In the genomic region with DNA sequence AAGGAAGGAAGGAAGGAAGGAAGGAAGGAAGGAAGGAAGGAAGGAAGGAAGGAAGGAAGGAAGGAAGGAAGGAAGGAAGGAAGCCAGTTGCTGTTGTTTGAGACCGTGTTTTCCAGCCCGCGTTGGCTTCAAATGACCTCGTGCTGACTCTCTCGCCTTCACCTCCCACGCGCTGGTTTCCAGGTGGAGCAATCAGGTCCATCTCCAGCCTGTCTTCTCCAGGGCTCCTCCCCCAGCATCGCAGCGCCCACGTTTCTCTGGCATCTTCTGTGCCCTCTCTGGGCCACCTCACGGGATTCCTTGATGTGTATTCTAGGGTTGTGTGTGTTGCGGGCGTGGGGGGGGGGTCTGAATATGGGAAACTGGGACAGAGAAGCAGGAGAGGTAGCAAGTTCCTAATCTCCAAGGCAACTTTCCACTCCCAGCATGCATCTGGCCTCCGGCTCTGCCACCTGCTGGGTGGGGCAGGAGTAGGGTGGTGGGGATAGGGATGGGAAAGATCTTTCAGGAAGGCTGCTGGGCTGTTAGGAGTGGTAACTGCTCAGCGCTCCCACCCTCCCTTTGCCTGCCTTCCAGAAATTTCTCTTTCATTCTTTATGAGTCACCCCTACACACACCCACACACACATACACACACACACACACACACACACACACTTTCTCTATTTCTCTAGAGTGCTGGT, we compare ENCODE assay signal across 12 mouse cellular contexts. TPM values are rescaled to one million over a fixed set of nuclear protein-coding genes. Genes with fewer than 3 reads are reported as not detected.
DNase-seq lines count a peak whose midpoint lies in the region; ATAC-seq and TF ChIP-seq lines count a peak whose summit lies in the region.
"Had no signal": no experiment of that assay in that cellular context is flagged by ENCODE, and none has a peak within 500 bp of the region (broad histone marks: within the 10 kb centered on the region; RNA-seq: fewer than 3 reads in every experiment).

No protein-coding gene starts in this region.

- no peak for TF ChIP-seq CTCF in forebrain, postnatal 0 days (IDR thresholded peaks at IDR 0.05; ENCODE audit: low read depth)
- TF ChIP-seq CTCF in left cerebral cortex, adult 2 months (IDR thresholded peaks at IDR 0.05) = no peak

- no peak overlapping the region for H3K27ac ChIP-seq in forebrain, postnatal 0 days (ENCODE audit: low read depth, low read length)
- H3K27ac ChIP-seq in forebrain, embryonic 12.5 days = no peak overlapping the region
- no peak overlapping the region for H3K27ac ChIP-seq in left cerebral cortex, adult 2 months

- WGBS in forebrain, postnatal 0 days = 86% methylated on average over 15 of the region's 15 CpGs
- 84% methylated on average over 14 of the region's 15 CpGs for WGBS in forebrain, embryonic 12.5 days

- H3K4me1 ChIP-seq in forebrain, postnatal 0 days (ENCODE audit: insufficient read depth) = no peaks in the 10 kb centered on the region
- peaks cover 11% of the 10 kb centered on the region for H3K4me1 ChIP-seq in forebrain, embryonic 12.5 days

- intact Hi-C loops in left cerebral cortex, adult 2 months (cut with DNase I) = no loop called here

- no peaks in the 10 kb centered on the region for H3K36me3 ChIP-seq in forebrain, postnatal 0 days (ENCODE audit: insufficient read depth)
- no peaks in the 10 kb centered on the region for H3K36me3 ChIP-seq in forebrain, embryonic 12.5 days (replicated peaks)
- H3K36me3 ChIP-seq: heart, embryonic 10.5 days had no signal

- no peak overlapping the region for H3K4me3 ChIP-seq in forebrain, postnatal 0 days (ENCODE audit: low read depth, low read length)
- no peak overlapping the region for H3K4me3 ChIP-seq in forebrain, embryonic 12.5 days (replicated peaks)
- no peak overlapping the region for H3K4me3 ChIP-seq in left cerebral cortex, adult 2 months
- H3K4me3 ChIP-seq: erythroblast, embryonic 14.5 days; heart, embryonic 10.5 days had no signal

- no peak overlapping the region for H3K9ac ChIP-seq in forebrain, postnatal 0 days
- no peak overlapping the region for H3K9ac ChIP-seq in forebrain, embryonic 12.5 days

- no peak for DNase-seq in forebrain, postnatal 0 days
- DNase-seq in fat pad, adult 2 months (ENCODE audit: extremely low read depth, low read depth, low spot score) = peak; percentile 58
- peak; percentile 52 for DNase-seq in left cerebral cortex, adult 2 months (ENCODE audit: extremely low spot score in 1 of 2, low spot score in 2 of 2)
- DNase-seq in right cerebral cortex, postnatal 36 days (ENCODE audit: low spot score in 2 of 2) = peak; percentile 56 to 70
- no peak for DNase-seq in gastrocnemius, postnatal 10 days
- DNase-seq in kidney, postnatal 14 days = no peak
- DNase-seq in embryo, embryonic 10 days (ENCODE audit: low spot score) = no peak
- DNase-seq: cerebellum, adult 11 months; liver had no signal

- peak; percentile 8; the same call in 1 of the 2 replicates for ATAC-seq in forebrain, postnatal 0 days
- no peak for ATAC-seq in forebrain, embryonic 12.5 days (ENCODE audit: low FRiP score)

- no peaks in the 10 kb centered on the region for H3K9me3 ChIP-seq in forebrain, postnatal 0 days (ENCODE audit: low read length)
- 0 out of 2 replicates have a peak, but pooled peaks cover 5% of the 10 kb centered on the region for H3K9me3 ChIP-seq in forebrain, embryonic 12.5 days

- H3K27me3 ChIP-seq in forebrain, postnatal 0 days (ENCODE audit: insufficient read depth, low read length) = no peaks in the 10 kb centered on the region
- H3K27me3 ChIP-seq in forebrain, embryonic 12.5 days = no peaks in the 10 kb centered on the region

- no peak overlapping the region for H3K4me2 ChIP-seq in forebrain, postnatal 0 days (ENCODE audit: low read depth)
- H3K4me2 ChIP-seq in forebrain, embryonic 12.5 days = no peak overlapping the region

RNA-seq across cellular contexts. Expression of a gene that starts 0.7 kb away (rescaled TPM):
- 2.8 and 10.4 TPM in 2 replicates for total RNA-seq in forebrain, postnatal 0 days (2014; rRNA removed)
- polyA plus RNA-seq in forebrain, postnatal 0 days (2015; fragmentation: Nextera tagmentation; extraction: Ambion mirVana) = 3.5 and 3.8 TPM in 2 replicates
- polyA plus RNA-seq in forebrain, embryonic 12.5 days (2016; fragmentation: Nextera tagmentation; extraction: Ambion mirVana) = 1.1 and 1.9 TPM in 2 replicates
- under 1 TPM in 1 of 2 experiments, not detected in 1; 0.49 TPM for total RNA-seq in left cerebral cortex, adult 2 months (2021)
- under 1 TPM in 1 of 2 experiments, not detected in 1; 0.56 TPM for total RNA-seq in gastrocnemius, postnatal 10 days (2021)
- polyA plus RNA-seq: erythroblast, embryonic 14.5 days had no signal

RNA-seq across cellular contexts. Expression of a gene that starts 18.3 kb away (rescaled TPM):
- not detected in 2 replicates for total RNA-seq in forebrain, postnatal 0 days (2014; rRNA removed)
- 0.09 and 0.27 TPM in 2 replicates for polyA plus RNA-seq in forebrain, postnatal 0 days (2015; fragmentation: Nextera tagmentation; extraction: Ambion mirVana)
- 0.24 and 0.57 TPM in 2 replicates for polyA plus RNA-seq in forebrain, embryonic 12.5 days (2016; fragmentation: Nextera tagmentation; extraction: Ambion mirVana)
- 1 to 10 TPM; 1.5 to 2.0 TPM for total RNA-seq in left cerebral cortex, adult 2 months (2021)
- under 1 TPM; 0.23 to 0.27 TPM for total RNA-seq in gastrocnemius, postnatal 10 days (2021)
- polyA plus RNA-seq: erythroblast, embryonic 14.5 days had no signal

RNA-seq across cellular contexts. Expression of a gene that starts 29.3 kb away (rescaled TPM):
- 2.4 and 5.2 TPM in 2 replicates for total RNA-seq in forebrain, postnatal 0 days (2014; rRNA removed)
- 3.3 and 3.5 TPM in 2 replicates for polyA plus RNA-seq in forebrain, postnatal 0 days (2015; fragmentation: Nextera tagmentation; extraction: Ambion mirVana)
- polyA plus RNA-seq in forebrain, embryonic 12.5 days (2016; fragmentation: Nextera tagmentation; extraction: Ambion mirVana) = 1.7 and 2.8 TPM in 2 replicates
- total RNA-seq in left cerebral cortex, adult 2 months (2021) = 1 to 10 TPM; 2.6 to 2.9 TPM
- total RNA-seq in gastrocnemius, postnatal 10 days (2021) = 1 to 10 TPM; 3.7 to 7.4 TPM

RNA-seq across cellular contexts. Expression of a gene that starts 37.9 kb away (rescaled TPM):
- 79.6 and 88.3 TPM in 2 replicates for total RNA-seq in forebrain, postnatal 0 days (2014; rRNA removed)
- 101 and 110 TPM in 2 replicates for polyA plus RNA-seq in forebrain, postnatal 0 days (2015; fragmentation: Nextera tagmentation; extraction: Ambion mirVana)
- polyA plus RNA-seq in forebrain, embryonic 12.5 days (2016; fragmentation: Nextera tagmentation; extraction: Ambion mirVana) = 63.9 and 64.2 TPM in 2 replicates
- 10 to 100 TPM; 46.3 to 49.8 TPM for total RNA-seq in left cerebral cortex, adult 2 months (2021)
- 100 to 1,000 TPM; 182 to 227 TPM for total RNA-seq in gastrocnemius, postnatal 10 days (2021)

RNA-seq across cellular contexts. Expression of a gene that starts 54.6 kb away (rescaled TPM):
- 261 and 264 TPM in 2 replicates for total RNA-seq in forebrain, postnatal 0 days (2014; rRNA removed)
- polyA plus RNA-seq in forebrain, postnatal 0 days (2015; fragmentation: Nextera tagmentation; extraction: Ambion mirVana) = 172 TPM in 2 replicates
- 267 and 357 TPM in 2 replicates for polyA plus RNA-seq in forebrain, embryonic 12.5 days (2016; fragmentation: Nextera tagmentation; extraction: Ambion mirVana)
- 100 to 1,000 TPM; 434 to 438 TPM for total RNA-seq in left cerebral cortex, adult 2 months (2021)
- total RNA-seq in gastrocnemius, postnatal 10 days (2021) = 100 to 1,000 TPM; 244 to 291 TPM

Comparison
In these comparisons a context has a peak if more than half of its experiments do, and no peak if none do; other contexts are left out.
1. DNase-seq: peak in fat pad, adult 2 months (single experiment), left cerebral cortex, adult 2 months (2 of 2) and right cerebral cortex, postnatal 36 days (2 of 2); none in forebrain, postnatal 0 days (single experiment), gastrocnemius, postnatal 10 days (single experiment), kidney, postnatal 14 days (single experiment) and embryo, embryonic 10 days (single experiment).